Mouse (Mus musculus) ES-E14 (cell line): Measurements from ENCODE around the gene Baz2b.

Experiments
- CHD2 ChIP-seq: IDR thresholded peaks from 2 replicates; pipeline ENCODE4 v1.6.1; 2014; ENCODE audit warnings: mild to moderate bottlenecking, low read depth, low read length, inconsistent platforms
- HCFC1 ChIP-seq: IDR thresholded peaks from 2 replicates; pipeline ENCODE4 v1.6.1; 2012; ENCODE audit warnings: low read length, inconsistent platforms, borderline replicate concordance; ENCODE audit not compliant: insufficient read depth
- ZC3H11A ChIP-seq: IDR thresholded peaks from 2 replicates; pipeline ENCODE4 v1.6.1; 2012; ENCODE audit warnings: low read depth, mild to moderate bottlenecking, inconsistent platforms, low read length, borderline replicate concordance
- ZNF384 ChIP-seq: IDR thresholded peaks from 2 replicates; pipeline ENCODE4 v1.6.1; 2012; ENCODE audit warnings: low read depth, low read length, inconsistent platforms

DNA sequence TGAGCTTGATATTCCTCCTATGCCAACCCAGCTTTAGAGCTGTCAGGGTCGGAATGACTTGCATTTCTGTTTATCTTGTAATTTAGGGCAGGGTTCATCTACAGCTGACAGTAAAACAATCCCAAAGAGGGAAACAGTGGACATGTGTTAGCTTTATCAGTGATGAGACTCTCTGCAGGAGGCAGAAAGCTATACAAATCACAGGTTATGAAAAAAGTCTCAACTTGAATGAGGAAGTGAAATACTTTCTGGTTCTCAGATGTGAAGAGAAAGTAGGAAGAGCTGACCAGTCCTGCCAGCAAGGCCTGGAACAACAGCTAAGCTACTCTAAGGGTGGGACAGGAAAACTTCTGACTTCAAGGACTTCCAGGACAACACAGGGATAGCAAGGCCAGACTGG, 163.6 kb downstream of the Baz2b start:
- no peak for TF ChIP-seq HCFC1
- TF ChIP-seq ZNF384: no peak
- no peak for TF ChIP-seq ZC3H11A
- TF ChIP-seq CHD2: no peak
